Mouse (Mus musculus) C3H10T1/2 (cell line): ENCODE measurements around the gene Ing4. TPM values are rescaled to one million over a fixed set of nuclear protein-coding genes. Genes with fewer than 3 reads are reported as not detected.

Experiments used
- polyA plus RNA-seq, 2 experiments: library from polyadenylated mRNA; unstranded; fragments of >200 nt; fragmentation: generic; extraction: Trizol; gene quantifications; one replicate each; pipeline ENCODE4 v1.2.1; 2012; ENCODE audit warnings: missing spikeins in 2 of 2

Ing4 gene
- polyA plus RNA-seq: 10 to 100 TPM; 15.4 to 76.7 TPM

DNA sequence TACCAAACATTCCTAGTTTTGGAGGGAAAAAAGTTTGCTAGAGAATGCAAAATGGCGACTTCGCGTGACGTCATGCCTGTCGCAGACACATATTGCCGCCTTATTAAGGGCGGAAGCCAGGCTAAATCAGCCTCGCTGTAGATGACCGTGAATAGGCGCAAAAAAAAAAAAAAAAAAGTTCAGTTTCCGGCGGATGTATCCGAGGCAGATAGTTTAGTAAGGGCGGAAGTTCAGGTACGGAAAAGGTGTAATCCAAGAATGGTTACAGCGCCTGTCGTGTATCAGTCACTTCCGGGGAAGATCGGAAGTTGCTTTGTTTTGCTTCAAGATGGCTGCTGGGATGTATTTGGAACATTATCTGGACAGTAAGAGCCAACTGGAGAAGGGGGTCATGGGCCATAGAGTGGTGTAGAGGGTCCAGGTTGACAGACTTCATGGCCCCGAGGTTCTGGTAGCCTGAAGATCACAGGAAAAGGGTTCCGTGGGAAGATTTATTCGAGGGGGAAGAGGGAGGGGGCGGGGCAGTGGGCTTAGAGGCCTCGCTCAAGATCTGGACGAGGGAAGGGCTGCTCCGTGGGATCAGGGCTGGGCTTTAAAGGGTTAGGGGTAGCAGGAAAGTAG lies at the start of gene Ing4:
TSS of gene Ing4 (plus strand) at position 228 of the 621 bp plus-strand sequence.

DNA sequence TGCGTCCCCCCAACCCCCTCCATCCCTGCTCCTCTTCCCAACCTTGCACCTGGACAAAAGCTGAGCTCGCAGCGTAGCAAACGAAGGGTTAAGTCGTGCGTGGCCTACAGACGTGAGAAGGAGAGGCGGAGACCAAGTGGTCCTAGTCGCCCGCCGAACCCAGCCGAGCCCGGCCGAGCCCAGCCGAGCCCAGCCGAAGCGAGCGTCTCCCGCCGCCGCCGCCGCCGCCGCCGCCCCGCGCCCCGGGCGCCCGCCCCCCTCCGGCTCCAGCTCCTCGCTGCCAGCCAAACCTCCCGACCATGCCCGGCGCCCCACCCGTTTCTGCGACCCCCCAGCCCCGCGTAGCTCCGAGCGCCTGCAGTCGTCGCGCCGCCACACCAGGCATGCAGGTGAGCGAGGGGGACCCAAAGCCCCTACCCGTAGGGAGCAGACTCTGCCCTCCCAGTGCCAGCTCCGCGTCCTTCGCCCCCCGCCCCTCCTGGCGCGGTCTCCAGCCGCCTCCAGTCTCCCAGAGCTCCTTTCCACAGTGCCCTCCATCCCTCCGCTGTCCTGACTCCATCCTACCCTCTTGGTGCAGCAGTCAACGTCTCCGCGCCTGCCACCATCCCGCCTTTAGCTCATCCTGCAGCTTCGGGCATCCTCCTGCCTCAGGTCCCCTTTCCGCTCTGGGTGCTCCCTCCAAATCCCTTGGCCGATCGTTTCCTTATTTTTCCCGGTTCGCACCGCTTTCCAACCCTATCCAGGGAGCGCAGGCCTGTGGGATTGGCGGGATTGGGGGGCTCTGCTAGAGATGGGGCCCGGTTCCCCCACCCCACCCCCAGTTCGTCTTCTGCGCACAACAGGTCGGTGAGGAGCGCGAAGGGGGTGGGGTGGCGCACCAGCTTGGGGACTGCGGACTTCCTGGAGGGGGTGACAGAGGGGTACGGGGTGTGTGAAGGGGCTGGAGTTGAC lies 42.7 kb upstream of the Ing4 start, which contains the start of gene Pianp:
TSS of gene Pianp (plus strand) at position 144 of the 951 bp plus-strand sequence.

DNA sequence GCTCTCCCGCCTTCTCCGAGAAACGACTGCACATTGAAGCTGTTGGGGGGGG lies 30.6 kb upstream of the Ing4 start, which contains the start of gene Zfp384:
TSS of gene Zfp384 (plus strand) at position 17 of the 52 bp plus-strand sequence.

DNA sequence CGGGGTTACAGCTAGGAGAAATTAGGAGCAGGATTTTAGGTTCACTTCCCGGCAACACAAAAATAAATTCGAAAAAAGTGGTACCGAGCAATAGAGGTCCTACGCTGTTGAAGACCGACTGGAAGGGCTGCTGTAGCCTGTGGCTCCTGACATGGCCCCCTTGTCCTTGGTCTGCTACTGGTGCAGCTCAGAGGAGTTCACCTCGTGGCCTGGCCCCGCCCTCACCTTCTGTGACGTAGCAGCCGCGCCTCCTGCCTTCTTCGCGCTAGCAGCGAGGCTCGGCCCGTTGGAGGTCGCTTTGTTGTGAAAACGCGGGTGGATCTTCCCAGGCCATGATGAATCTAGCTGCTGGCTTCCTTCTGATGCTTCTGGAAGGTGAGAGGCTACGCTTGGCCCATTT lies 10.1 kb downstream of the Ing4 start, which contains the start of gene Acrbp:
TSS of gene Acrbp (plus strand) at position 12 of the 400 bp plus-strand sequence.

GRCm38 (mm10) chr6:125067571-125067995 lies 28.0 kb downstream of the Ing4 start, which contains the start of gene Lpar5:
Gene Lpar5, plus strand, starts transcription at chr6:125067920.

DNA sequence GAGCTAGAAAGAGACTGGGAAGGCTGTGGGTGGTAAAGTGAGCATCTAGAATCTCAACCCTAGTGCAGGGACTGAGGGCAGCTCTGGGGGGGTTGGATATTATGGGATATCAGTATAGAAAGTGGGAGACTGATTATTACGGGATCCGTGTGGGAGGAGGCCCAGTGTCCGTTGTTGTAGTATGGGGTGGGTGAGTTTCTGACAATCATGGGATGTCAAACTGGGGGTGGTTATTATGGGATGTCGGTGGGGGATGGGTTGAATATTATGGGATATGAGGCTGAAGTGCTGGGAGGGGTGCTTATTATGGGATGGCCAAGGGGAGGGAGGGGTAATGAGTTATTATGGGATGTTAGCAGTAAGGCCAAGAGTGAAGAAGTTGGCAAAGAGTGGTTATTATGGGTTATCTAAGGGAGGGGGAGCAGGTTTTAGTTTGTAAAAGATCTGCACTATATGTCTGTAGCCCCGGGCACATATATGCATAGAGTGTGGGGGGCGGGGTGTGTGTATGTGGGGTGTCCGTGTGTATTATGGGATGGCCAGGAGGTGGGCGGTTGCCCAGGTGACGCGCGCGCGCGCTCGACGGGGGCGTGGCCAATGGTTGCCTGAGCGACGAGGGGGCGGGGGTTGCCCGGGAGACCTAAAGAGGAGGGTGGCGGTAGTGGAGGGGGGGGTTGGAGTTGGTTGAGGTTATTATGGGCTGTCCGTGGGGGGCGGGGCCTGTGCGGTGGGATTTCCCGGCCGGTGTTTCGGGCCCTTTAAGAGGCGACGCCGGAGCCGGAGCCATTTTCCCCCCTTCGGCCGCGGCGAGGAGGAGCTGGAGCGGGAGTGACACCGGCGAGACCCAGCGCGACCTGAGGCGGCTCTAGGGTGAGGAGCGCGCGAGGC lies 56.1 kb downstream of the Ing4 start, which contains the start of gene Chd4:
TSS of gene Chd4 (plus strand) at position 591 of the 888 bp plus-strand sequence.

Other genes with a start within 250 kb of the Ing4 start
- gene Spsb2, start 231.1 kb upstream of the Ing4 start, polyA plus RNA-seq: 10 to 100 TPM; 25.7 to 50.6 TPM
- 100 to 1,000 TPM; 586 to 773 TPM for gene Tpi1, start 225.5 kb upstream of the Ing4 start, polyA plus RNA-seq
- gene Usp5, start 210.3 kb upstream of the Ing4 start, polyA plus RNA-seq: 100 to 1,000 TPM; 101 to 117 TPM
- 100 to 1,000 TPM in 1 of 2 experiments, 10 to 100 TPM in 1; 55.6 to 112 TPM for gene Cdca3, start 210.2 kb upstream of the Ing4 start, polyA plus RNA-seq
- gene Gnb3, start 199.5 kb upstream of the Ing4 start, polyA plus RNA-seq: under 1 TPM; 0.01 to 0.12 TPM
- gene P3h3, start 182.0 kb upstream of the Ing4 start, polyA plus RNA-seq: 10 to 100 TPM in 1 of 2 experiments, 1 to 10 TPM in 1; 4.9 to 50.4 TPM
- gene Gpr162, start 175.8 kb upstream of the Ing4 start, polyA plus RNA-seq: 1 to 10 TPM in 1 of 2 experiments, under 1 TPM in 1; 0.09 to 3.1 TPM
- gene Cd4, start 151.5 kb upstream of the Ing4 start, polyA plus RNA-seq: under 1 TPM in 1 of 2 experiments, not detected in 1; 0.04 TPM
- 1 to 10 TPM in 1 of 2 experiments, under 1 TPM in 1; 0.13 to 1.9 TPM for gene Lag3, start 128.1 kb upstream of the Ing4 start, polyA plus RNA-seq
- gene Ptms, start 119.7 kb upstream of the Ing4 start, polyA plus RNA-seq: 1,000 to 10,000 TPM; 2,499 to 3,064 TPM
- gene Mlf2, start 108.4 kb upstream of the Ing4 start, polyA plus RNA-seq: 100 to 1,000 TPM; 293 to 332 TPM
- gene Cops7a, start 74.2 kb upstream of the Ing4 start, polyA plus RNA-seq: 100 to 1,000 TPM in 1 of 2 experiments, 10 to 100 TPM in 1; 99.3 to 123 TPM
- 10 to 100 TPM in 1 of 2 experiments, 1 to 10 TPM in 1; 3.0 to 14.0 TPM for gene Pianp, start 43.1 kb upstream of the Ing4 start, polyA plus RNA-seq
- gene Zfp384, start 30.6 kb upstream of the Ing4 start, polyA plus RNA-seq: 10 to 100 TPM in 1 of 2 experiments, 1 to 10 TPM in 1; 9.5 to 27.6 TPM
- 1 to 10 TPM in 1 of 2 experiments, under 1 TPM in 1; 0.32 to 8.6 TPM for gene Acrbp, start 9.9 kb downstream of the Ing4 start, polyA plus RNA-seq
- gene Lpar5, start 28.2 kb downstream of the Ing4 start, polyA plus RNA-seq: under 1 TPM in 1 of 2 experiments, not detected in 1; 0.09 TPM
- gene Chd4, start 56.2 kb downstream of the Ing4 start, polyA plus RNA-seq: 100 to 1,000 TPM in 1 of 2 experiments, 10 to 100 TPM in 1; 17.2 to 106 TPM
- 10 to 100 TPM; 25.7 to 58.8 TPM for gene Nop2, start 92.1 kb downstream of the Ing4 start, polyA plus RNA-seq
- gene Iffo1, start 105.5 kb downstream of the Ing4 start, polyA plus RNA-seq: 10 to 100 TPM in 1 of 2 experiments, 1 to 10 TPM in 1; 4.2 to 22.1 TPM
- gene Gapdh, start 126.7 kb downstream of the Ing4 start, polyA plus RNA-seq: 1,000 to 10,000 TPM; 2,700 to 7,122 TPM
- gene Ncapd2, start 151.9 kb downstream of the Ing4 start, polyA plus RNA-seq: 100 to 1,000 TPM in 1 of 2 experiments, 10 to 100 TPM in 1; 57.1 to 120 TPM
- 100 to 1,000 TPM; 106 to 112 TPM for gene Mrpl51, start 152.0 kb downstream of the Ing4 start, polyA plus RNA-seq
- 1 to 10 TPM in 1 of 2 experiments, under 1 TPM in 1; 0.22 to 2.2 TPM for gene Vamp1, start 175.8 kb downstream of the Ing4 start, polyA plus RNA-seq
- gene Tapbpl, start 192.1 kb downstream of the Ing4 start, polyA plus RNA-seq: 10 to 100 TPM in 1 of 2 experiments, 1 to 10 TPM in 1; 1.5 to 12.5 TPM
- gene Cd27, start 197.2 kb downstream of the Ing4 start, polyA plus RNA-seq: under 1 TPM in 1 of 2 experiments, not detected in 1; 0.25 TPM
- under 1 TPM in 1 of 2 experiments, not detected in 1; 0.02 TPM for gene Tuba3a, start 246.3 kb downstream of the Ing4 start, polyA plus RNA-seq